Mouse (Mus musculus): ENCODE data around the gene Ctxn1.

The Ctxn1 gene

DNA sequence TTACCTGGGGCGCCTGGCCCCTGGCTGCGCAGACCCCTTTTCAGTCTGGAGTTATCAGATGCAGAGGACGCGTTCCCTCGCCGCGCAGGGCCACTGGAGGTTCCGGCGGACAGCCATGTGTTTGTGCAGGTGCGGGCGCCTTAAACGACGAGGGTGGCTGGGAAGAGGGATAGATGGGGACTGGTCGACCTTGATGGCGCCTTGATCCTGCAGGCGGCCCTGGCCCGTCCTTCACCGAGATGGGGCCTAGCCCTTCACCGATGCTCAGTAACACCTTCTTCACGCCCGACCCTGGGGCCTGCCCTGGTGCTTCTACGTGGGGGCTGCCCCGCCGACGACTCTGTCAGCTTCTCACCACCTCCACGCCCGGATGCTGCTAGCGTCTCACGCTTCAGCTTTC is 9.9 kb downstream of the Ctxn1 start:
- no peak for DNase-seq

DNA sequence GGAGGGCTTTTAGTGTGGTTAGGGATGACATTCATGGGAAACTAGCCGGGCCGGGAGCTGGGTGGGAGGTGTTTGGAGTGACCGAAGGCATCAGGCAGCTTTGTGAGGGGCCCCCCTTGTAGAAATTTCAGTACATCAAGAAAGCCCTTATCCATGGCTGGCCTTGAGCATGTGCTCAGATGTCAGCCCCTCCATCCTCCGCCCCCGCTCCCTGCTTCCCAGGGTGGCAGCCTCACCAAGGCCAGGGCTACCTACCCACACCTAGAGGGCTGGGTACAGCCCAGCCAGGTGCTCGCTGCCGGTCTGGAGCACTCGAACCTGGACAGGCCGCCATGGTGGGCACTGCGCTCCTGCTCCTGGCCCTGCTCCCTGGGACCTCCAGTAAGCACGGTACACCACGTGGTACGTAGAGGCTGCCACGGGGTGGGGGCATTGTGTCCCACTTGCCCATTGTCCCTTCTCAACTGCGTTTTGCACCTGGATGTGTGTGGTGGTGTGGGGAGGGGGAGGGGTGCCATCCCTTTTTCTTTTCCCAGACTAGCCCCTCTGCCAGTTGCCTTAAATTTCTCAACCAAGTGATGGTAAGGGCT is 11.0 kb downstream of the Ctxn1 start, which contains the start of gene Tgfbr3l:
Gene Tgfbr3l, plus strand, starts transcription at position 264 of the 590 bp plus-strand sequence.
- no peak for DNase-seq

DNA sequence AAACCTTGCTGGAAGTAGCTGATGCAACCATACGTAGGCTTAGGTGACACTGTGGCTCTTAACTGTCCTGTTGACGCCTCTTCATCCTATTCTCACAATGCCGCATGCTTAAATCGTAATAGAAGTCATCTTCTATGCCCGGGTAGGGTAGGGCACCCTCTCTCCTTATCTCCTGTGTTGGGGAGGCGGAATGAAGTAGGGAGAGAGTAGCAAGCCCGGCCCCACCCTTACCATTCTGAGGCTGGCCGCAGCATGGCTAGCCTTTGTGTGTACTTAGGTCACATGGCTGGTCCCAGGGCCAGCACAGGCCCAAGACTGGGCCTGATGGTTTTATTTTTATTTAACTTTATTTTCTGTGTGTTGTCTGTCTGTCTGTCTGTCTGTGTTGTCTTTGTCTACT is 11.8 kb downstream of the Ctxn1 start:
- DNase-seq: no peak

DNA sequence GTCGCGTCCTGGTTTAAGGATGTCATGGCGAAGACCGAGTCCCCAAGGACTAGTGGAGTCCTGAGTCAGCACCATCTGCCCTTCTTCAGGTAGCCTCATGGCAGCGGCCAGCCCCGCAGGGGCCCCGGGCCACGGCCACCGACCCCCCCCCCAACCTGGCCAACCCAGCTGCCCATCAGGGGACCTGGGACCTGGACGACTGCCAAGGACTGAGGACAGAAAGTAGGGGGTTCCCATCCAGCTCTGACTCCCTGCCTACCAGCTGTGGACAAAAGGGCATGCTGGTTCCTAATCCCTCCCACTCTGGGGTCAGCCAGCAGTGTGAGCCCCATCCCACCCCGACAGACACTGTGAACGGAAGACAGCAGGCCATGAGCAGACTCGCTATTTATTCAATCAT is 13.3 kb downstream of the Ctxn1 start:
- DNase-seq: no peak

DNA sequence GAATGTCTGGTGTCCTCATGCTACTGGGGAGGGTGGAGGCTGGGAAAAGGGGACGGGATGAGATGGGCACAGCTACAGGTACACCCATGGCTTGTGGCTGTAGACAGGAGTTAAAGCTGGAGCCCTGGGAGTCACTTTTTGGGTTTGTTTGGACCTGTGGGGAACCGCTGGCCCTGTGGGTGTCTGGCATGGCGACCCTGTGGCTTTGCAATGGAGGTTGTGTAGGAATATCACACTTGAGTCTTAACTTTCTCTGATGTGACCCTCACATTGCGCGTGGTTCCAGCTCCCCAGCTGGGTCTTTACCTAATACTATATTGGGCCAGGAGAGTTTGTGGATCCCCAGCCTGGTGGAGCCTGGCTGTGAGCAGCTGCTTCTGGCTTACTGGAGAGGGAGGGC is 14.0 kb downstream of the Ctxn1 start:
- no peak for DNase-seq

DNA sequence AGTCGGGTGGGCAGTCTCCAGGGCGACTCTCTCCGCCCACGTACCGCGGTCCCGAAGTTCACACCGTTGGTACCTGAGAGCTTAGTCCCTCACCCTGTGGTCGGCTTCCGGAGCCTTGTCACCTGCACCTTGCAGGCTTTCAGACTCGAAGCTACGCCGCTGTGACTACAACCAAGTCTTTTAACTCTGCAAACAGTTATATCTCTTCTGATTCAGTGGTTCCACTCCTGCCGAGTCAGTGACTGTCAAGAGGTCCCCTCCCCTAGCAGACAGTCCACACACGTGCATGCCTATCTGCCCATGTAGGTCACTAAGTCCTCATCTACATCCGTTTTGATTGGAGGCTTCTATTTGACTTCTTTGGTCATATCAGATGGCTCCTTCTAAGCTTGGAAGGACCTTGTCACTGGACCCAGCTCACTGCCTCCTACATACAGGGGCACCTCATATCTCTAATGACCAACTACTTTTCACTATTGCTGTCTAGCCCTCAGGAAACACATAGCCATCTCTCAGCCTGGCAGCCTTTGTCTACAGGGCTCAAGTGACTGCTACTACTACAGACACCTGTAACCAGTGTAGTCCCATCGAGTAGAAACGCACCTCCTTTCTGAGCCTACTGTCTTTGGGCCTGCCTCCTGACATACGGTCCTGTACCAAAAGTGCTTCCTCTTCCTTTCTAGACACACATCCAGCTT is 19.7 kb downstream of the Ctxn1 start:
- DNase-seq: no peak

DNA sequence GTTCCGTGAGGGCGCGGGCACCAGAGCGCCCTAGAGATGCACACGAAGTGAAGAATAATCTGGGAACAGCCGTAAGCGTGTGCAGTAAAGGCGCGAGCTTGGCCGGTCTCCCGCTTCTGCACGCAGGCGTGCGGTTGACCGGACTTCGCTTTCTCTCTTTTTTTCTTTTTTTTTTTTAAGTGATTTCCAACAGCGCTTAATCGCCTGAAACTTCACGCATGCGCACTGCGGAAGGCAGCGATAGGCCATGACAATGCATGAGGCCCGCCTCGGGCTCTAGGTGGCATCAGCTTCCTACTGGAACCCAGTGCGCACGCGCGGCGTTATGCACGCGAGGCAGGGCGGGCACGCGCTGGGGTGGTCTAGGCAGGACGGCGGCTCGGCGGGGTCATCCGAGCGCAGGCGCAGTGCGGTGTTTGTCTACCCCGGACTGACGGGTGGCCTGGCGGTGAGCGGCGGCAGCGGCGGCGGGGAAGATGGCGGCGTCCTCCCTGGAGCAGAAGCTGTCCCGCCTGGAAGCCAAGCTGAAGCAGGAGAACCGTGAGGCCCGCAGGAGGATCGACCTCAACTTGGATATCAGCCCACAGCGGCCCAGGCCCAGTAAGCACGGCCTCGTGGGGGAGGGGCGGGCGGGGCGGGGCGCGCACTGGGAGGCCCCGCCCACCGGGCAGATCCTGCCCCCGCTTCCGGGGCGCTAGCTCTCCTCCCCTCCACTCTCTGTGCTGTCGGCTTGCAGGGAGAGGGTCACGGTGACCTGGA is 20.5 kb downstream of the Ctxn1 start, which contains the start of the genes Map2k7 and Gm49320:
Gene Map2k7, plus strand, starts transcription at position 307 of the 759 bp plus-strand sequence.
Gene Gm49320, plus strand, starts transcription at position 432 of the 759 bp plus-strand sequence.
- peak; percentile 100 for DNase-seq

DNA sequence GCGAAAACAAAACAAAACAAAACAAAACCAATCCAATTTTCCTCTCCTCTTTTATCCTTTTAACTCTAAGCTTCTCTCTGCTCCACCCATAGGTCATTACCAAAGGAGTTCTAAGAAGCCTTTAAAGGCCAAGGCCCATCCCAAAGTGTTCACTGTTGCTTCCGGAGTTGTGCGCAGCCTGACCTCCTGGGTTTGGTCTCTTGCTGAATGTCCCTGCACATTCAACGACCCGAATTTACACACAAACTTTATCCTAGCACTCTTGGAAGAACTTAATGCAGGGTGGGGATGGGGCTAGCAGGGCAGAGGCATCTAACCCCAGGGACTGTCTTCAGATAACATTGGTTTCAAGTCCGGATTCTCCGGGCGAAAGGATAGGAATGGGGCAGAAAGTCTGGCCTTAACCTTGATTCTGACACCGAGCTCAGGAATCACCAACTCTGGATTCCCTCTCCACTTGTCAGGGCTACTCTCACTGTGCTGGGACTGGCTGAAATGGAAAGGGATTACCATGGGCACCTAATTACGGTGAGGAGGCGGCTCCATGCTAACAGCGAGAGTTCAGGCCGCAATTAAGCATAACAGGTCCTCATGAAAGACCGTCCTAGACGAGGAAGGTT is 21.1 kb downstream of the Ctxn1 start:
- no peak for DNase-seq

DNA sequence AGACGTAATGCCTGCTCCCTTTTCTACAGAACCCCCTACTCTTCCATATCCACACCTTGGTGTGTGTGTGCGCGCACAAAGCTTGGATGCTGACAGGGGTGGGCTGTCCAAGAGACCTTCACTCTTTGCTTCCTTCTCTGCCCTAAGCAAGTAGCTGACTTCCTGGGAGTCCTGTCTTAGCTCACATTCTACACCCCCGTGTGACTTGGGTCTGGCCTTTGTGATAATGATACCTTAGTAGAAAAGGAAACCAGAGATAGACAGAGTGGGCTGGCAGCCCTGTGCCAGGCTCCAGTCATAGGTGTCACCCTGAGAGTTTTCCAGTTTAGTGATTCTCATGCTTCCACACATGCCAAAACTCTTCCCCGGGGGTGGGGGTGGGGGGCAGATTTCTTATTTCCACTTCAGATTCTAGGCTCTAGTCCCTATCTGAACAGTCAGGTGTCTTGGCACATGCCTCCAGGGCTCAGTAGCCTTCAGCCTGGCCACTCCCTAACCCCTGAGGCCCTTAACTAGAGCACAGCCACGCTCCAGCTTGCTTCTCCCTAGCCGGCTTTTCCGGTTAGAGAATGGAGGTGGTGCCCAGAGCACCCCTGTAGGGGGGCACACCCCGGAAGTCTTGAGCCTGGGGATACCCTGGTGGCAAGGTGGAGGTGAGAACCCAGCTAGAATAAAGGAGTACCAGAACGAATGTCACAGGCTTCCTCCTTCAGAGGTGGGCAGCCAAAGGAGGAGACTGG is 28.3 kb downstream of the Ctxn1 start:
- DNase-seq: no peak

DNA sequence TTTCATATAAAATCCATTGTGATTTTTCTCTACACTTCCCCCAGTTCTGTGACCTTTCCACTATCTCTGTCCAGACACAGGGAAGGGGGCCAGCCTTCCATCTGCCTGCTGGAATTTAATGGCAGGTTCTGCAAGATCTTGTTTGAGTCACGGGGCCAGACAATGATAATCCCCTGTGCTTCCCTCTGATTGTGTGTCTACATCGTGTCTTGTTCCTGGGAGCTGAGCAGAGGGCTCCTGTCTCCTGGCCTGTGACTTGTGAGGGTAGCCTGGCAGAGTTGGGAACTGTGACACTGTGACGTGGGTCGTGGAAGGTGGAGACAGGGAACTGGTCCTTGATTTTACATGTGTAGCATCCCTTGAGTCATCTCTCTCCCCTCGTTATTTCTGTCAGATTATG is 29.3 kb downstream of the Ctxn1 start:
- DNase-seq: no peak

DNA sequence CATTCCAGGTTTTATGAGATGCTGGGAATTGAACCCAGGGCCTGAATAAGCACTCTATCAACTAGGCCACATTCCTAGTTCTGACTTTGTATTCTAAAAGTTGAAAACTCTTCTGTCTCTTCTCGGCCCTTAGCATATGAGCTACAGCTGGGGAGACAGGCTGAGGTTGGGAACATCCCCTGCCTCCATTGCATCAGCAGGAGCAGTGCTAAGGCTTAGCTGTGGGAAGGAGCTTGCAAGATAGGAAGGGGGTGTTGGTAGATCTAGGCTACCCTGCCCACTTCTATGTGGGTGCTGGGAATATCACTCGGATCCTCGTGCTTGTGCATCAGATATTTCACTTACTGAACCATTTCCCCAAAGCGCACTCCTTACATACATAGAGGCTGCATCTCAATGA is 31.2 kb downstream of the Ctxn1 start:
- DNase-seq: no peak

DNA sequence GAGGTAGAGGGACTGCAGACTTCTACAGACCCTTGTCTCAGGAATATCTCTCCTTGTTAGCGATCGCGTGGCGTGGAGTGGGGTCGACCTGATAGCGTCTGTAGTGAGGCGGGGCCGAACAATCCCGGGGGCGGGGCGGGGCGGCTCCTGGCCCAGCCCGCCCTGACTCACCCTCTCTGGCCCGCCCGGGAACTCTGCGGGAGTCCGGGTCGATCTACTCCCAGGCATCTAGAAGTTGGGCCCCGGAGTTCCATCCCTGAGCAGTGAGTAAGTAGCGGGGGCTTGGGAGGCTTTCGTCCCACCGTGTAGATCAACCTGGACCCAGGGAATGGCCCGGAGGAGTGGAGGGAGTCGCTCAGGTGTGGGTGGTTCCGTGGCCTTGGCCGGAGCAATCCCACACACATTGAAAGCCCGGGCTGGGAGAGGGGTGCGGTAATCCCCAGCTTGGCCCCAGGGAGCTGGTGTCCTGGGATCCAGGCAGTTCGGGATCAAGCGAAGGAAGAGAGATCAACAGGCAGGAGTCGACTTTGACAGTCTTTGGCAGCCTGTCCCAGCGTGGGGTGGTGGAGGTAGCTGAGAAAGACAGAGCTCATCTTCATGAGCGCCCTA is 32.2 kb downstream of the Ctxn1 start, which contains the start of gene Lrrc8e:
Gene Lrrc8e, plus strand, starts transcription at position 89 of the 609 bp plus-strand sequence.
- no peak for DNase-seq

DNA sequence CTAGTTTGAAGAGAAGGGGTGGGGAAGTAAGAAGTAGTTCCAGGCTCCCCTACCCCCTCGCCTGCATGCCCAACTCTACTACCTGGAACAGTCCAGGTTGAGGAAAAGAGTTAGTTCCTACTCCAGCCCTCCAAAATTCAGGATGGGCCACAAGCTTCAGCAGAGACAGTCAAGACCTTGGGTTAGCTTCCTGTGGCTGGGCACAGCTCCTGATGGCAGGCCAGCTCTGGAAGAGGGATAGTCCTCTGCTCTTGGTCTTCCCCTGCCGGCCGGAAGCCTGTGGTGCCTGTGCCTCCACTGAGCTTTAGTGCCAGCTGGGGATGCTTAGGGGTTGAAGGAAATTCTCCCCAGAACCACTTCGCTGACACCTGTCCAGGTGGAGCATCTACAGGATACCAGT is 32.8 kb downstream of the Ctxn1 start:
- DNase-seq: no peak

DNA sequence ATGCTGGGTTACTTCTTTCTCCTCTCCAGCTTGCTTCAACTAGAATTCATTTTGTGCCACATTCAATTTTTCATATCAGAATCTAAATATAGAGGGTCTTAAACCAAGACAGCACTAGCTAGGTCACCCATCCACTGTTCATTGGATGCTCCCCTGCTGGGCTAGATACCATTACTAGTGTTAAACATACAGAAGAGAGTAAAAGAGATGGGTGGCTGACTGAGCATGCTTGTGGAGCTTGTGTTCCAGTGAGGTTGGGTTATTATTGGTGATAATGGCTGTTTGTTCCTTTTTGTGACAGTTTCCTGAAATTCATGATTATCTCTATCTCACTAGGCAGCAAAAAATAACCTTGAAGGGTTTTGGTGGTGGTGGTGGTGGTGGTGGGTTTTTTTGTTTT is 37.0 kb downstream of the Ctxn1 start:
- DNase-seq: no peak

DNA sequence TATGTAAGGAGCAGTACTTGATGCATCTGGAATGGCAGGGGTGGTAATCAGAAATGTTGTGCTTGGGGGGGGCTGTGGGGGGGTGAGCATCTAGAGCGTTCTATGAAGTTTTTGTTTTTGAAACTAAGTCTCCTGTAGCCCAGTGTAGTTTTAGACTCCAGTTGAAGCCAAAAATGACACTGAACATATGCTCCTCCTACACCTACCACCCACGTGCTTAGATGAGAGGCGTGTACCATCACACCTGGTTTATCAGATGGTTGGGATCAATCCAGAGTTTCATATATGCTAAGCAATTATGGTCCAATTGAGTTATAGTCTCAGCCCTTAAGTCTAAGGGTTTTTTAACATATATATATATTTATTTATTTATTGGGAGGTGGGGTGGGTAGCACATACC is 39.5 kb downstream of the Ctxn1 start:
- DNase-seq: peak; percentile 38

DNA sequence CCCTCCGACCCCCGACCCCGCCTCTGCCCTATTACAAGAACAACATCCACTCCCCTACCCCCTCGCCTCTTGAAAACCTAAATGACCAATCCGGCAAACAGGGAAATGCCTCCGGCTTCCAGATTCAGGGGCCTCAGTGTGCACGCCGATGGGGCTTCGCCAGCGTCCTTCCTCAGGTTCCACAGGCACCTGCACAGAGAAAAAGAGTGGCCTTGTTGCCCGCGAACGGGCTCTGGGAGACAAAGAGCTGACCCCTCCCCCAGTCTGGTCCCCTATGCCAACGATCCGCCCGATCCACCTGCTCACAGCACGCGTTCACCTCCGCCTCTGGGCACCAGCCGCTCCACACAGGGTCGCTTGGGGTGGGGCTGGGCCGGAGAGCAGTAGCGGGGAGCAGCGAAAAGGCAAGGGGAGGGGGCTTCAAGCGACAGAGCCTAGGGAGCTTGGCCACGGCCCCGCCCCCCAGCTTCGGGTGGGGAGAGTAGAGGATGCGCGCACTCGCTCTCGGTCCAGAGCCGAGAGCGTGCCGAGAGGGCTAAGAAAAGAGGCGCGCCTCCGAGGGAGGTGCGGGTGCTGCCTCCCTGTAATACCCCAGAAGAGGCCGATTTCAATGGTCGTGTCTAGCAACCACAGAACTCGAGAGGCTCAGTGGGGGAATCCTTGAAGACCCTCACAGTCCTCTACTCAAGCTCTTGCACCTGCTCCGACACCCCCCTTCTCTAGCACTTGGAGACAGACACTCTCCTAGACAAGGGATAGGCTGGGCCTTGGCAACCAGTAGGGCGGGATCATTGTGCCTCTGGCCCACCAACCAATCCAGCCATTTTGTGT is 42.1 kb downstream of the Ctxn1 start, which contains the start of gene Prr36:
Gene Prr36, minus strand, starts transcription at position 669 of the 831 bp plus-strand sequence.
- peak; percentile 75 for DNase-seq

DNA sequence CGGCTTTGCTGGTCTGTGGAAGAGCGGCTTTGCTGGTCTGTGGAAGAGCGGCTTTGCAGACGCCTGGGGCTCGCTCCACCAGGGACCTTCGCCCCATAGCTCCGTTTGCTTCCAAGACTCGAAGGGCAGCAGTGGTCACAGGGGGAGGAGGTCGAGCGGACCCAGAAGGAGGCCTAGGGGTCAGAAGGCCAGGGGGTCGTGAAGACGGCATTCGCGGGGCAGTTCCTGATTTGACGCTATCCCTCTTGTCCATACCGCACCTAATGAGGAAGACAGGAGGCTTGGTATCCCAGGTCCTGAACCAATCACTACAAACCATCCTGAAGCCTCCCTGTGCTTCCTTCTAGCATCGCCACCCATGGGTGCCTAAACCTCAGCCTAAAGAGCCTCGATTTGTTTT is 42.8 kb downstream of the Ctxn1 start:
- DNase-seq: no peak

DNA sequence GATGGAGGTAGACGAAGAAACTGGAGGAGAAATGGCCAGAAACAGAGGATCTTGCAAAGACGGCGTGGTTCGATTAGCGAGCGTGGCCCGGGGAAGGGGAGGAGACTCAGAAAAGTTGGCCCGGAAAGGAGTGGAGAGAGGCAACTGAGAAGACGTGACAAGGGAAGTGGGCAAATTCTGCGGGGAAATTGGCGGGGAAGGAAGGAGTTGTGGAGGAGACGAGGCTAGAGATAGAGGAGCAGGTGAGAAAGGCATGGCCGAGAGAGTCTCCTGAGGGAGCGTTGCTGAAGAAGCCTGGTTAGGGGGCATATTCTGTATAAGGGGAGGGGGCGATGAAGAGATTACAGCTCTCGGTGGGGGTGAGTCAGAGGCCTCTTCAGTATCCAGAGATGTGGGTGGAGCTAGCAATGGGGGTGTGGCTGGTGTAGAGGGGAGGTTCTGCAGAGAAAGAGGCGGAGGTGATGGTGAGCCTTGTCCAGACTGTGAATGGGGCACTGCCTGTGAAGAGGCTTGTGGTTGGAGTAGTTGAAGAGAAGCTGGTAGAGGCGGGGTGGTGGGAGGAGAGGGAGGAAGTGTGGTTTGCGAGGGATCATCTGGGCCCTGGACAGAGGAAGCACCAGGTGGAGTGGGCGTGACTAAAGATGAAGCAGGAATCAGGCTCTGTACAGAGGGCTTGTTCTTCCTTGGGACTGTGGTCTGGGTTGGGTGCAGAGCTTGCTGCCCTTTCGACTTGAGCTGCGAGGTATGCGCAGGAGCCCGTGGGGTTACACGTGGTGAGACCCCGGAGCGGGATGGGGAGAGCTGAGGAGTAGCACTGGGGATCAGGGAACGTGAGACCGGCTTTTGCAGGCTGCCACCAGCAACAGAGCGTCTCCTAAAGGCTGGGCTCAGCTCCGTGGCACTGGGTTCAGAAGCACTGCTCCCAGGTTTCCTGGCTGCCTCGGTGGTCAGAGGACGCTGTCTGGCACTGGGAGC is 44.8 kb downstream of the Ctxn1 start:
- no peak for DNase-seq

DNA sequence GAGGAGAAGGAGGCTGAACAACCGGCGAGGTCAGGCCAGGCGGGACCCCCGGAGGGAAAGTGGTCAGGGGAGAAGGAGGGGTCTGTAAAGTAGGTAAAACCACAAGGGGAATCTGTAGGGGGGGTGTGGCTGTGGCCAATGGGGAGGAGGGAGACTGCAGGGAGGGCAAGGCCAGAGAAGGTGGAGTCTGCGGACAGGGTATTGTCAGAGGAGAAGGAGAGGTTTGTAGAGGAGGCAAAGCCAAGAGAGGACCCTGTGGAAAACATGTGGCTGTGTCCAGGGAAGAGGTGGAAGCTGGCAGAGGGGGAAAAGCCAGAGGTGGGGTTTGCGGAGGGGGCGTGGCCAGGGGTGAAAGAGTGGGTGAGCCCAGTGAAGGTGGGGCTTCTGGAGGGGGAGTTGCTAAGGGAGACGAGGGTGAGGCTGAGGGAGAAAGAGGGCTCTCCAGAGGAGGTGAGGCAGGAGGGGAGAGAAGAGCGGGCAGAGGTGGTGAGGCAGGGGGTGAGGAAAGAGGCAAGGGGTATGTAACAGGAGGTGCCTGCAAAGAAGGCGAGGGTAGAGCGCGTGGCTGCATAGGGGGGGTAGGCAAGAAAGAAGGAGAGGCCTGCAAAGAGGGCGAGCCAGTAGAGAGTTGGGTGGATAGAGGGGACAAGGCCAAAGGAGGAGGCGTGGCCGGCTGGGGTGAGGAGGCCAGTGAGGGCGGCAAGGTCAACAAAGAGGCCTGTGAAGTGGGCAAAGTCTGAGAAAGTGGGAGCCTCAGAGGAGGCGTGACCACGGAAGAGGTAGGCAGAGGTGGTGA is 45.7 kb downstream of the Ctxn1 start:
- no peak for DNase-seq
